Mouse (Mus musculus): Measurements from ENCODE around the gene Hfe. TPM values are rescaled to one million over a fixed set of nuclear protein-coding genes. Genes with fewer than 3 reads are reported as not detected.
A peak's percentile ranks its signal among the peaks of the same experiment; 100 is the strongest.
"Not testable (repeated sequence)": the region's sequence is repeated elsewhere in the genome, so short reads cannot be mapped to it uniquely, and the experiment has no call there.

Hfe gene
- polyA plus RNA-seq, 1 experiment from 2014 or later, result 7.0 TPM

DNA sequence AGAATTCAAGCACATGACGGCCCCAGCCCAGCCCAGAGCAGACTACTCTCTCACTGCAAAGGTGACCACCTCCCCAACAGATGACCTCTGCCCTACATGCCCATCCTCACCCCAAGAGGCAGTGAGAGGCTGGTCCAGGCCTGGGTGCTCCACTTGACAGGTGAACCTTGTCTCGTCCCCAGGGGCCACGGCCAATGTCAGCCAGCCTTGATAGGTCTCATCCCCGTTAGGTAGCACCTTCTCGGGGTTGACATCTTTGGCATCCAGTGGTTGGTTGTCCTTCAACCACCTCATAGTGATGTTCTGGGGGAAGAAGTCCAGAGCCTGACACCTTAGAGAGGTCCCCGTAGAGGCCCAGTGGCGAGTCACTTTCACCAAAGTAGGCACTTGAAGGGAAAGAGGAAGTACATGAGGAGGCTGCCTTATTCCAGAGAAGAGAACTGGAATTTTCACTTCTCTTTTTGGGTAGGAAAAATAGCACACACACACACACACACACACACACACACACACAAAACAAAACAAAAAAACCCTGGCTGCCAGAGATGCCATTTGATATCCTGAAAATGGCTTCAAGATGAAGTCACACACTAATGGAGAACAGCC is 4.8 kb downstream of the Hfe start:
- H3K4me3 ChIP-seq (replicated peaks; ENCODE audit: low read length), result no peak overlapping the region
- no peak overlapping the region for H3K9ac ChIP-seq
- H3K4me2 ChIP-seq (replicated peaks), result no peak overlapping the region
- no peak for DNase-seq (ENCODE audit: low spot score)
- ATAC-seq (ENCODE audit: low FRiP score), result no peak
- H3K27me3 ChIP-seq (ENCODE audit: control insufficient read depth, insufficient read depth, low read length), result no peaks in the 10 kb centered on the region
- WGBS, result 93% methylated on average over 7 of the region's 7 CpGs
- H3K36me3 ChIP-seq (replicated peaks; ENCODE audit: control insufficient read depth, insufficient read depth), result no peaks in the 10 kb centered on the region
- H3K27ac ChIP-seq, result no peak overlapping the region
- peaks cover 9% of the 10 kb centered on the region; the same call in 1 of the 2 replicates for H3K4me1 ChIP-seq (replicated peaks; ENCODE audit: control insufficient read depth, insufficient read depth, low read length)
- H3K9me3 ChIP-seq (ENCODE audit: control insufficient read depth, low read length), result no peaks in the 10 kb centered on the region

DNA sequence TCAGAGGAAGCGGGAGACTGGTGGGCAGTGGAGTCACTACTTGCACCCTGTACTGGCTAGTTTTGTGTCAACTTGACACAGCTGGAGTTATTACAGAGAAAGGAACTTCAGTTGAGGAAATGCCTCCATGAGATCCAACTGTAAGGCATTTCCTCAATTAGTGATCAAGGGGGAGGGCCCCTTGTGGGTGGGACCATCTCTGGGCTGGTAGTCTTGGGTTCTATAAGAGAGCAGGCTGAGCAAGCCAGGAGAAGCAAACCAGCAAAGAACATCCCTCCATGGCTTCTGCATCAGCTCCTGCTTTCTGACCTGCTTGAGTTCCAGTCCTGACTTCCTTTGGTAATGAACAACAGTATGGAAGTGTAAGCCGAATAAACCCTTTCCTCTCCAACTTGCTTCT is 7.9 kb downstream of the Hfe start:
- 84% methylated on average over 2 of the region's 2 CpGs for WGBS

DNA sequence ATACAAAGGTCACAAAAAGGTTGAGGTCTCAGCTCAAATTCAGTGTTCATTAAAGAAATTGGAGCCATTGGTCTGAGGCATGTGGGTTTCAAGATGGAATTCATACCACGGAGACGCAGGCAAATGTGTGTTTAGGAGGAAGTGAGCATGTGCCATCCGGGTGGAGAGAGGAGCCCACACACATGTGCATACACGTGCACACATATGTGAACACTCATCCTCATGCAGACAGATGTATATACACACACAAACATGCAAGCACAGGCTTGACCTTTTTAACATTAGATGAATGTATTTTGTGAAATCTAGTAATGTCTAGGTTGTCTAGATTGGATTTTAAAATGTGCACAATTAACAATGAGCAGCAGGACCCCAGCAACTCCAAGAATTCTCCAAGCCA is 8.4 kb downstream of the Hfe start:
- Histone ChIP-seq H3K27ac (no peak overlapping the region), H3K4me1 (replicated peaks; ENCODE audit: control insufficient read depth, insufficient read depth, low read length) (no peaks in the 10 kb centered on the region; the same call in 1 of the 2 replicates), H3K9ac (no peak overlapping the region), H3K4me2 (replicated peaks) (no peak overlapping the region), H3K9me3 (ENCODE audit: control insufficient read depth, low read length) (no peaks in the 10 kb centered on the region), H3K27me3 (ENCODE audit: control insufficient read depth, insufficient read depth, low read length) (no peaks in the 10 kb centered on the region), H3K36me3 (replicated peaks; ENCODE audit: control insufficient read depth, insufficient read depth) (no peaks in the 10 kb centered on the region), H3K4me3 (replicated peaks; ENCODE audit: low read length) (no peak overlapping the region)
- ATAC-seq (ENCODE audit: low FRiP score) (no peak), DNase-seq (ENCODE audit: low spot score) (no peak)
- 83% methylated on average over 4 of the region's 4 CpGs for WGBS

More for the DNA sequence above, 7.9 kb downstream of the Hfe start:
- H3K4me3 ChIP-seq (replicated peaks; ENCODE audit: low read length); H3K36me3 ChIP-seq (replicated peaks; ENCODE audit: control insufficient read depth, insufficient read depth); H3K27ac ChIP-seq; ATAC-seq (ENCODE audit: low FRiP score); H3K27me3 ChIP-seq (ENCODE audit: control insufficient read depth, insufficient read depth, low read length); H3K4me2 ChIP-seq (replicated peaks); H3K9ac ChIP-seq; H3K9me3 ChIP-seq (ENCODE audit: control insufficient read depth, low read length); DNase-seq (ENCODE audit: low spot score); H3K4me1 ChIP-seq (replicated peaks; ENCODE audit: control insufficient read depth, insufficient read depth, low read length): not testable (repeated sequence)

DNA sequence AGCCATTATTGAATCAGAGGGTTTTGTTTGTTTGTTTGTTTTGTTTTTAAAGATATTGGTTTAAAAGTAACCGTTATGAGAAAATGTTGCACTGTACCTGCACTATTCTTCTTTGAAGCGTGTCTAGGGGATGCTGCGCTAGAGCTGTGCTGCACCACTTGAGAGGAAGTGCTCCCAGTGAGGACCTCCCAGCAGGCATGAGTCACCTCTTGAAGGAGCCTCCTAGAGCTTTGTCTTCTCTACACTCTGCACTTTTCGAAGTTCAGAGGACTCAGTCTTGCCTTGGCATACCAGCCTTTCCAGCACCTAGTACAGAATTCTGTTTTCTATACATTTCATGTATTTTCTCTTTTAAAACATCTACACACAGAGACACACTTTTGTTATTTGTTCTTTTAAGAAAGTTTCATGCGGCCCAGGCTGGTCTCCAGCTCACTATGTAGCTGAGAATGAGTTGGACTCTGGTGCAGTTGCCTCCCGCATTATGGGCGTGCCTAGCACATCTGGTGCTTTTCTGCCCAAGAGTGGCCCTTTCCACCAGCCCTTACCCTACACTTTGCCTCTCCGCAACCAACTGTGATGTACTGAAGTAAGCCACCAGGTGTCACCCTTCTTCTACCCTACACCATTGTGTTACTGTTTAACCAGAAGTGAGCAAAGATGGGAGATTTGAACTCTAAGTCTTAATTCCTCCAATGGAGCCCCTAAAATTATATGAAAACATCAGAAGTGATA is 9.7 kb downstream of the Hfe start:
- WGBS, result 33% methylated on average over 8 of the region's 8 CpGs
- Histone ChIP-seq H3K4me2 (replicated peaks) (no peak overlapping the region), H3K4me3 (replicated peaks; ENCODE audit: low read length) (no peak overlapping the region), H3K27me3 (ENCODE audit: control insufficient read depth, insufficient read depth, low read length) (no peaks in the 10 kb centered on the region), H3K9me3 (ENCODE audit: control insufficient read depth, low read length) (no peaks in the 10 kb centered on the region), H3K27ac (no peak overlapping the region), H3K9ac (no peak overlapping the region), H3K4me1 (replicated peaks; ENCODE audit: control insufficient read depth, insufficient read depth, low read length) (no peaks in the 10 kb centered on the region; the same call in 1 of the 2 replicates), H3K36me3 (replicated peaks; ENCODE audit: control insufficient read depth, insufficient read depth) (no peaks in the 10 kb centered on the region)
- peak; percentile 76 for DNase-seq (ENCODE audit: low spot score)
- ATAC-seq (ENCODE audit: low FRiP score), result peak; percentile 42; the same call in 1 of the 2 replicates

DNA sequence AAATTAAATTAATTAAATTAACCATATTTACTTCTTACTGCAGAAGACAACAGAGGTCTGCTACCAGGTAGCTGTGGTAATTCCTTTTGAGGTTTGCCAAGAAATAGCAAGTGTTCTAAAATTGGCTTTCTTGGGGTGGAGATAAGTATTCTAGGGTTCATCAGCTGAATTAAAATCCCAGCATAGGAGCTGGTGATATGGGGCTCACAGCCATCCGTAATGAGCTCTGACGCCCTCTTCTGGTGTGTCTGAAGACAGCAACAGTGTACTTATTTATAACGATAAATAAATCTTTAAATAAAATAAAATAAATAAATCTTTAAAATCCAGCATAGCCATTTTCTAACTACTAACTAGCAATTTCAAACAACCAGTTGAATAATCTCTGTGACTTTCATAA is 10.9 kb downstream of the Hfe start:
- H3K36me3 ChIP-seq (replicated peaks; ENCODE audit: control insufficient read depth, insufficient read depth), result no peaks in the 10 kb centered on the region
- H3K9ac ChIP-seq, result no peak overlapping the region
- no peak overlapping the region for H3K27ac ChIP-seq
- H3K4me3 ChIP-seq (replicated peaks; ENCODE audit: low read length), result no peak overlapping the region
- no peaks in the 10 kb centered on the region for H3K9me3 ChIP-seq (ENCODE audit: control insufficient read depth, low read length)
- WGBS, result 63% methylated on average over 3 of the region's 3 CpGs
- H3K27me3 ChIP-seq (ENCODE audit: control insufficient read depth, insufficient read depth, low read length), result no peaks in the 10 kb centered on the region
- no peak overlapping the region for H3K4me2 ChIP-seq (replicated peaks)
- DNase-seq (ENCODE audit: low spot score), result no peak
- ATAC-seq (ENCODE audit: low FRiP score), result no peak
- H3K4me1 ChIP-seq (replicated peaks; ENCODE audit: control insufficient read depth, insufficient read depth, low read length), result no peaks in the 10 kb centered on the region; the same call in 1 of the 2 replicates

DNA sequence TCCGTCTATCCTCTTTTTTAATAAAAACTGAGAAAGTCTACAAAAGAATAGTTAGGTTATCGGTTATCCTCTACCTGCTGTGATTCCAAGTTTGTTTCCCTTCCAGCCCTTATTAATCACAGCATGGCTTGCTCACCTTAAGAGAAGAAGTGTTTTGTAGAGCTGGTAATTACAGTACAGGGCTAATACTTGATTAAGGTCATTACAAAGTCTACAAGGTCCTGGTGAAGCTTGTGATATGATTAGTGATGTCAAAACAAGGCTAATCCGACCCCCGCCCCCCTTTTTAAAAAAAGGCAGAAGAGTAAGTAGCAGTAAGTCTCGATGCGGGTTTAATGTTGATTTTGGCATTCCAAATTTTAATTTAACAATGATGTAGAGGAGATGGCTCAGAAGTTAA is 11.7 kb downstream of the Hfe start:
- peak overlapping the region; percentile 90 for H3K27ac ChIP-seq
- H3K4me2 ChIP-seq (replicated peaks), result peak overlapping the region; percentile 72
- H3K36me3 ChIP-seq (replicated peaks; ENCODE audit: control insufficient read depth, insufficient read depth), result no peaks in the 10 kb centered on the region
- ATAC-seq (ENCODE audit: low FRiP score), result no peak
- 73% methylated on average over 6 of the region's 6 CpGs for WGBS
- H3K27me3 ChIP-seq (ENCODE audit: control insufficient read depth, insufficient read depth, low read length), result no peaks in the 10 kb centered on the region
- no peaks in the 10 kb centered on the region for H3K9me3 ChIP-seq (ENCODE audit: control insufficient read depth, low read length)
- H3K4me3 ChIP-seq (replicated peaks; ENCODE audit: low read length), result no peak overlapping the region
- no peaks in the 10 kb centered on the region; the same call in 1 of the 2 replicates for H3K4me1 ChIP-seq (replicated peaks; ENCODE audit: control insufficient read depth, insufficient read depth, low read length)
- H3K9ac ChIP-seq, result no peak overlapping the region; the same call in none of the 2 replicates
- DNase-seq (ENCODE audit: low spot score), result no peak

DNA sequence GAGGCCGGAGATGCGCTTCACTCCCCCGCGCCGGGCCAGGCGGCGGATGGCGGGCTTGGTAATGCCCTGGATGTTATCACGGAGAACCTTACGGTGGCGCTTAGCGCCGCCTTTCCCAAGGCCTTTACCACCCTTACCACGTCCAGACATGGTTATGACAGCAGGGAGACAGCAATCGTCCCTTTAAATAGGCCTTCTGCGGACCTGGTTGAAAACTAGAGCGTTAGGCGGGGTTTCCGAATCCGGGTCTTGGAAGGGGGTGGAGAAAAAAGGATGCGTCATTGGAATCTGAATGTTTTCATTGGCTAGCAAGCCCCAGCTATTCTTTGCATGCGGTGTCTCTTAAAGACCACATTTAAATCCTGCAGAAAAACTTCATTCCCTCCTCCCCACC is 12.4 kb downstream of the Hfe start, which contains the start of gene Hist1h4c:
Gene Hist1h4c (minus strand): TSS at position 155 of the 394 bp plus-strand sequence.
- Histone ChIP-seq H3K9me3 (ENCODE audit: control insufficient read depth, low read length) (no peaks in the 10 kb centered on the region), H3K4me3 (replicated peaks; ENCODE audit: low read length) (peak within 1 kb of the TSS; percentile 44), H3K4me2 (replicated peaks) (peak within 1 kb of the TSS; percentile 72), H3K27me3 (ENCODE audit: control insufficient read depth, insufficient read depth, low read length) (no peaks in the 10 kb centered on the region), H3K27ac (peak within 1 kb of the TSS; percentile 90), H3K4me1 (replicated peaks; ENCODE audit: control insufficient read depth, insufficient read depth, low read length) (no peaks in the 10 kb centered on the region; the same call in 1 of the 2 replicates), H3K9ac (peak within 1 kb of the TSS; percentile 62), H3K36me3 (replicated peaks; ENCODE audit: control insufficient read depth, insufficient read depth) (no peaks in the 10 kb centered on the region)
- peak; percentile 97 for ATAC-seq (ENCODE audit: low FRiP score)
- 0% methylated on average over 22 of the region's 22 CpGs for WGBS
- DNase-seq (ENCODE audit: low spot score), result peak; percentile 100

DNA sequence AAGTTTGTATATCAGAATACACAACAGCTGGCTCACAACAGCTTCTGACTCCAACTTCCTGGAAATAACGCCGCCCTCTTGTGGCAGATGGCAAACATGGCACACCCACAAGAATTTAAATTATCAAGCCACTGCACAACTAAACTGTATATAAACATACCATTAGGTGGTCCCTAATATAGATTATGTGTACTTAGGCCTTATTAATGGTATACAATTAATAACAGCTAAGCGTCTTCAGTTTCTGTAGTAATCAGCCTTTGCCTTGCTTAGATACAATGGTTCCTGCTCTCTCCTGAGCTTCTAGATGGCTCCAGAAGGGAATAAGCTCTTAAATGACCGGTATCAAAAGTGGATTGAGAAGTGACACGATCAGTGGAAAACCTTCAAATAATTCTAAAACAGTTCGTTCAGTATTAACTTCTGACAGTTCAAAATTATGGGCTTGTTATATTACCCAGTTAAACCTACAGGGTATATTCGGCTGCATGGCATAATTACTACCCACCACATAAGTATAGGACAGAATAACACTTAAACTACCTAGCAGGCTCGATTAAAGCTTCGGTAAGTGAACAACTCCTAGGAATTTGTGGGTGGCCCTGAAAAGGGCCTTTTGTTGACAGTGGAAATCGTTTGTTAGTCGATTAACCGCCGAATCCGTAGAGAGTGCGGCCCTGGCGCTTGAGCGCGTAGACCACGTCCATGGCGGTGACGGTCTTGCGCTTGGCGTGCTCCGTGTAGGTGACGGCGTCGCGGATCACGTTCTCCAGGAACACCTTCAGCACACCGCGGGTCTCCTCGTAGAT is 13.0 kb downstream of the Hfe start:
- H3K27ac ChIP-seq, result peak overlapping the region; percentile 90
- under 1% methylated on average over 23 of the region's 32 CpGs for WGBS
- DNase-seq (ENCODE audit: low spot score) (peak; percentile 66), ATAC-seq (ENCODE audit: low FRiP score) (peak; percentile 46)
- no peaks in the 10 kb centered on the region for H3K27me3 ChIP-seq (ENCODE audit: control insufficient read depth, insufficient read depth, low read length)
- H3K9ac ChIP-seq, result peak overlapping the region; percentile 62
- H3K4me1 ChIP-seq (replicated peaks; ENCODE audit: control insufficient read depth, insufficient read depth, low read length), result no peaks in the 10 kb centered on the region; the same call in 1 of the 2 replicates
- no peaks in the 10 kb centered on the region for H3K36me3 ChIP-seq (replicated peaks; ENCODE audit: control insufficient read depth, insufficient read depth)
- no peaks in the 10 kb centered on the region for H3K9me3 ChIP-seq (ENCODE audit: control insufficient read depth, low read length)
- peak overlapping the region; percentile 72 for H3K4me2 ChIP-seq (replicated peaks)
- H3K4me3 ChIP-seq (replicated peaks; ENCODE audit: low read length), result peak overlapping the region; percentile 44

DNA sequence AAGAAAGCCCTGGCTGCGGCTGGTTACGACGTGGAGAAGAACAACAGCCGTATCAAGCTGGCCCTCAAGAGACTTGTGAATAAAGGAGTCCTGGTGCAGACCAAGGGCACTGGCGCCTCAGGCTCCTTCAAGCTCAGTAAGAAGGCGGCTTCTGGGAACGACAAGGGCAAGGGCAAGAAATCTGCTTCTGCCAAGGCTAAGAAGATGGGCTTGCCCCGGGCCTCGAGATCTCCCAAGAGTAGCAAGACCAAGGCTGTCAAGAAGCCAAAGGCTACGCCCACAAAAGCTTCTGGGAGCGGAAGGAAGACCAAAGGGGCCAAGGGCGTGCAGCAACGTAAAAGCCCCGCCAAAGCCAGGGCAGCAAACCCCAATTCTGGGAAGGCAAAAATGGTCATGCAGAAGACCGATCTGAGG is 14.6 kb downstream of the Hfe start:
- Histone ChIP-seq H3K9ac (no peak overlapping the region), H3K27ac (no peak overlapping the region), H3K36me3 (replicated peaks; ENCODE audit: control insufficient read depth, insufficient read depth) (no peaks in the 10 kb centered on the region), H3K4me3 (replicated peaks; ENCODE audit: low read length) (no peak overlapping the region), H3K27me3 (ENCODE audit: control insufficient read depth, insufficient read depth, low read length) (no peaks in the 10 kb centered on the region), H3K4me1 (replicated peaks; ENCODE audit: control insufficient read depth, insufficient read depth, low read length) (no peaks in the 10 kb centered on the region; the same call in 1 of the 2 replicates), H3K9me3 (ENCODE audit: control insufficient read depth, low read length) (no peaks in the 10 kb centered on the region), H3K4me2 (replicated peaks) (no peak overlapping the region)
- WGBS, result 61% methylated on average over 15 of the region's 15 CpGs
- ATAC-seq (ENCODE audit: low FRiP score) (no peak), DNase-seq (ENCODE audit: low spot score) (no peak)

Measured in hindbrain, embryonic 14.5 days (tissue).